19 mouse cellular contexts compared by ENCODE assay signal in the genomic region with DNA sequence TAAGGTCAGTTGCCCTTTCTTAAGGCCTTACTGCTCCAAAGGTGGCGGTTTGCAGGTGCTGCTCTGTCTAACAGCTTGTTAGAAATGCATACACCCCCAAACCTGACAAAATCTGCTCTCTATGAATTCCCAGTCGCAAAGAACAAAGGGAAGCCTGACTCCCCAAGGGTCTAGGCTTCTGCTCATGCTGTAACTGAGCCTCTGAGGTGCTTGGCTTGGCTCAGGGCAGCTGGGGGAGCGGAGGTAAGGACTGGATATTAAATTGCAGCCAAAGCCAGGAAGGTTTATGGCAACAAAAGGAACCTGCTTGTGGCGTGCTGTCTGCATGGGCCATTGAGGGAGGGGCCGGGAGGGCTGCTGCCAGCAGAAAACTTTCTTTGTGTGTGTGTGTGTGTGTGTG. TPM values are rescaled to one million over a fixed set of nuclear protein-coding genes. Genes with fewer than 3 reads are reported as not detected.
DNase-seq lines count a peak whose midpoint lies in the region; ATAC-seq and TF ChIP-seq lines count a peak whose summit lies in the region.
"Had no signal": no experiment of that assay in that cellular context is flagged by ENCODE, and none has a peak within 500 bp of the region (broad histone marks: within the 10 kb centered on the region; RNA-seq: fewer than 3 reads in every experiment).

No protein-coding gene starts in this region.

- DNase-seq in hindbrain, embryonic 10.5 days (ENCODE audit: low spot score): no peak
- no peak for DNase-seq in ES-E14 (ENCODE audit: low read depth, low spot score)
- DNase-seq in embryonic facial prominence, embryonic 14.5 days (ENCODE audit: low spot score): peak; percentile 77
- DNase-seq in liver, embryonic 14.5 days (ENCODE audit: low read depth in 3 of 3, low spot score in 3 of 3): no peak
- no peak for DNase-seq in lung, postnatal 36 days
- no peak for DNase-seq in right cerebral cortex, postnatal 25 days
- DNase-seq: adrenal gland, postnatal 36 days; B cell, adult 2 months; cerebellum, adult 9-10 months; gastrocnemius, postnatal 10 days; heart, postnatal 10 days; kidney, postnatal 36 days; lung, adult 18-20 months; thymus, postnatal 4 days had no signal

- peak overlapping the region; percentile 0; the same call in 1 of the 2 replicates for H3K27ac ChIP-seq in hindbrain, embryonic 10.5 days
- H3K27ac ChIP-seq in hindbrain, embryonic 13.5 days: no peak overlapping the region
- no peak overlapping the region for H3K27ac ChIP-seq in ES-E14 (ENCODE audit: insufficient read depth, low read depth, low read length, poor library complexity, severe bottlenecking)
- no peak overlapping the region for H3K27ac ChIP-seq in embryonic facial prominence, embryonic 14.5 days (replicated peaks; ENCODE audit: low read depth, low read length)
- H3K27ac ChIP-seq in liver, embryonic 14.5 days: peak overlapping the region; percentile 61
- H3K27ac ChIP-seq: hindbrain, embryonic 15.5 days; midbrain, embryonic 12.5 days had no signal

- WGBS in hindbrain, embryonic 10.5 days: 49% methylated on average over 5 of the region's 5 CpGs
- 53% methylated on average over 5 of the region's 5 CpGs for WGBS in hindbrain, embryonic 13.5 days
- 42% methylated on average over 5 of the region's 5 CpGs for WGBS in embryonic facial prominence, embryonic 14.5 days
- WGBS in liver, embryonic 14.5 days (ENCODE audit: insufficient replicate concordance): 51% methylated on average over 5 of the region's 5 CpGs

- ATAC-seq in hindbrain, embryonic 13.5 days (ENCODE audit: low FRiP score): no peak
- peak; percentile 34; the same call in 1 of the 2 replicates for ATAC-seq in embryonic facial prominence, embryonic 14.5 days (ENCODE audit: low read depth)
- no peak for ATAC-seq in liver, embryonic 14.5 days (ENCODE audit: insufficient read depth)
- ATAC-seq: intestine, embryonic 16.5 days had no signal

- no peaks in the 10 kb centered on the region for H3K27me3 ChIP-seq in hindbrain, embryonic 10.5 days (ENCODE audit: insufficient read depth, poor library complexity, severe bottlenecking)
- H3K27me3 ChIP-seq in hindbrain, embryonic 13.5 days: no peaks in the 10 kb centered on the region
- H3K27me3 ChIP-seq in embryonic facial prominence, embryonic 14.5 days (replicated peaks; ENCODE audit: control insufficient read depth, insufficient read depth, low read length): no peaks in the 10 kb centered on the region
- no peaks in the 10 kb centered on the region for H3K27me3 ChIP-seq in liver, embryonic 14.5 days (ENCODE audit: control insufficient read depth, insufficient read depth, low read length)
- H3K27me3 ChIP-seq: hindbrain, embryonic 15.5 days; midbrain, embryonic 12.5 days had no signal

- H3K36me3 ChIP-seq in hindbrain, embryonic 10.5 days: no peaks in the 10 kb centered on the region
- no peaks in the 10 kb centered on the region for H3K36me3 ChIP-seq in hindbrain, embryonic 13.5 days
- H3K36me3 ChIP-seq in ES-E14 (ENCODE audit: control insufficient read depth, insufficient read depth, low read length, poor library complexity, severe bottlenecking): no peaks in the 10 kb centered on the region
- no peaks in the 10 kb centered on the region for H3K36me3 ChIP-seq in embryonic facial prominence, embryonic 14.5 days (ENCODE audit: control insufficient read depth, insufficient read depth, low read length)
- H3K36me3 ChIP-seq in liver, embryonic 14.5 days (replicated peaks; ENCODE audit: control insufficient read depth, insufficient read depth, low read depth): no peaks in the 10 kb centered on the region
- H3K36me3 ChIP-seq: hindbrain, embryonic 15.5 days; midbrain, embryonic 12.5 days had no signal

- no peak overlapping the region for H3K4me3 ChIP-seq in hindbrain, embryonic 10.5 days
- H3K4me3 ChIP-seq in hindbrain, embryonic 13.5 days: no peak overlapping the region
- no peak overlapping the region for H3K4me3 ChIP-seq in ES-E14 (ENCODE audit: insufficient read depth in 1 of 2, low read depth in 1 of 2, low read length in 2 of 2, poor library complexity in 1 of 2, severe bottlenecking in 1 of 2)
- H3K4me3 ChIP-seq in embryonic facial prominence, embryonic 14.5 days (ENCODE audit: low read depth, low read length): no peak overlapping the region
- no peak overlapping the region for H3K4me3 ChIP-seq in liver, embryonic 14.5 days (ENCODE audit: insufficient read depth in 1 of 2, low read depth in 2 of 2, low read length in 2 of 2)
- H3K4me3 ChIP-seq: erythroblast, embryonic 14.5 days; hindbrain, embryonic 15.5 days; midbrain, embryonic 12.5 days had no signal

- TF ChIP-seq CTCF in liver, embryonic 14.5 days (IDR thresholded peaks at IDR 0.05; ENCODE audit: low read depth): no peak

- in situ Hi-C loops in ES-E14 (cut with MboI; ENCODE audit: low sequenced_read_pairs in 2 of 2, unreplicated experiment in 2 of 2): no loop called here

- H3K4me2 ChIP-seq in hindbrain, embryonic 13.5 days: no peak overlapping the region
- H3K4me2 ChIP-seq in embryonic facial prominence, embryonic 14.5 days (ENCODE audit: low read depth, low read length): no peak overlapping the region
- H3K4me2 ChIP-seq in liver, embryonic 14.5 days (ENCODE audit: low read depth): no peak overlapping the region
- H3K4me2 ChIP-seq: hindbrain, embryonic 15.5 days; midbrain, embryonic 12.5 days had no signal

- no peak overlapping the region for H3K9ac ChIP-seq in hindbrain, embryonic 13.5 days
- H3K9ac ChIP-seq in ES-E14 (ENCODE audit: insufficient read depth, low read depth, low read length, poor library complexity, severe bottlenecking): peak overlapping the region; percentile 47
- no peak overlapping the region for H3K9ac ChIP-seq in embryonic facial prominence, embryonic 14.5 days (ENCODE audit: low read depth, low read length)
- H3K9ac ChIP-seq in liver, embryonic 14.5 days (replicated peaks): 0 out of 2 replicates have a peak overlapping the region, but pooled peaks have one; percentile 13
- H3K9ac ChIP-seq: hindbrain, embryonic 15.5 days; midbrain, embryonic 12.5 days had no signal

- TF ChIP-seq EP300 in liver, embryonic 14.5 days (IDR thresholded peaks at IDR 0.05; ENCODE audit: low read depth): no peak

- no peaks in the 10 kb centered on the region for H3K9me3 ChIP-seq in hindbrain, embryonic 10.5 days
- H3K9me3 ChIP-seq in hindbrain, embryonic 13.5 days: no peaks in the 10 kb centered on the region
- H3K9me3 ChIP-seq in ES-E14 (ENCODE audit: control insufficient read depth, insufficient read depth, low read depth, low read length): no peaks in the 10 kb centered on the region
- no peaks in the 10 kb centered on the region for H3K9me3 ChIP-seq in embryonic facial prominence, embryonic 14.5 days (ENCODE audit: control insufficient read depth, low read length)
- no peaks in the 10 kb centered on the region for H3K9me3 ChIP-seq in liver, embryonic 14.5 days (ENCODE audit: control insufficient read depth, low read length)
- H3K9me3 ChIP-seq: hindbrain, embryonic 15.5 days; midbrain, embryonic 12.5 days had no signal

- H3K4me1 ChIP-seq in hindbrain, embryonic 10.5 days (replicated peaks): peaks cover 28% of the 10 kb centered on the region
- H3K4me1 ChIP-seq in hindbrain, embryonic 13.5 days (replicated peaks): peaks cover 18% of the 10 kb centered on the region
- peaks cover 3 to 4% of the 10 kb centered on the region in 2 experiments; a peak in 2 of 4 replicates for H3K4me1 ChIP-seq in ES-E14 (ENCODE audit: control insufficient read depth in 2 of 2, insufficient read depth in 2 of 2, low read length in 2 of 2, poor library complexity in 1 of 2)
- H3K4me1 ChIP-seq in embryonic facial prominence, embryonic 14.5 days (ENCODE audit: control insufficient read depth, insufficient read depth, low read length): peaks cover 11% of the 10 kb centered on the region
- peaks cover 40 to 50% of the 10 kb centered on the region in 2 experiments for H3K4me1 ChIP-seq in liver, embryonic 14.5 days (replicated peaks; ENCODE audit: control insufficient read depth in 2 of 2, insufficient read depth in 2 of 2, low read length in 1 of 2)

RNA-seq across cellular contexts. Expression of a gene that starts 2.3 kb away (rescaled TPM):
- polyA plus RNA-seq in hindbrain, embryonic 10.5 days (2016; fragmentation: Nextera tagmentation; extraction: Ambion mirVana): 229 TPM in 2 replicates
- 139 and 155 TPM in 2 replicates for polyA plus RNA-seq in hindbrain, embryonic 13.5 days (2015; fragmentation: Nextera tagmentation; extraction: Ambion mirVana)
- total RNA-seq in ES-E14 (2012; rRNA removed): 296 and 312 TPM in 2 replicates
- 205 and 217 TPM in 2 replicates for polyA plus RNA-seq in embryonic facial prominence, embryonic 14.5 days (2014; fragmentation: Nextera tagmentation; extraction: Ambion mirVana)
- polyA plus RNA-seq in liver, embryonic 14.5 days (2012; rRNA removed): 108 and 167 TPM in 2 replicates
- 204 and 256 TPM in 2 replicates for polyA plus RNA-seq in liver, embryonic 14.5 days (2014; fragmentation: Nextera tagmentation; extraction: Ambion mirVana)

RNA-seq across cellular contexts. Expression of a gene that starts 15.5 kb away (rescaled TPM):
- polyA plus RNA-seq in hindbrain, embryonic 10.5 days (2016; fragmentation: Nextera tagmentation; extraction: Ambion mirVana): 74.7 and 76.1 TPM in 2 replicates
- polyA plus RNA-seq in hindbrain, embryonic 13.5 days (2015; fragmentation: Nextera tagmentation; extraction: Ambion mirVana): 63.9 and 70.1 TPM in 2 replicates
- 154 and 162 TPM in 2 replicates for total RNA-seq in ES-E14 (2012; rRNA removed)
- polyA plus RNA-seq in embryonic facial prominence, embryonic 14.5 days (2014; fragmentation: Nextera tagmentation; extraction: Ambion mirVana): 64.8 and 66.6 TPM in 2 replicates
- 43.9 and 50.1 TPM in 2 replicates for polyA plus RNA-seq in liver, embryonic 14.5 days (2012; rRNA removed)
- polyA plus RNA-seq in liver, embryonic 14.5 days (2014; fragmentation: Nextera tagmentation; extraction: Ambion mirVana): 37.9 and 43.4 TPM in 2 replicates

RNA-seq across cellular contexts. Expression of a gene that starts 18.4 kb away (rescaled TPM):
- 18.7 and 19.1 TPM in 2 replicates for polyA plus RNA-seq in hindbrain, embryonic 10.5 days (2016; fragmentation: Nextera tagmentation; extraction: Ambion mirVana)
- polyA plus RNA-seq in hindbrain, embryonic 13.5 days (2015; fragmentation: Nextera tagmentation; extraction: Ambion mirVana): 15.5 and 15.6 TPM in 2 replicates
- total RNA-seq in ES-E14 (2012; rRNA removed): 40.2 and 53.8 TPM in 2 replicates
- polyA plus RNA-seq in embryonic facial prominence, embryonic 14.5 days (2014; fragmentation: Nextera tagmentation; extraction: Ambion mirVana): 13.0 and 13.5 TPM in 2 replicates
- 14.8 and 15.4 TPM in 2 replicates for polyA plus RNA-seq in liver, embryonic 14.5 days (2012; rRNA removed)
- polyA plus RNA-seq in liver, embryonic 14.5 days (2014; fragmentation: Nextera tagmentation; extraction: Ambion mirVana): 5.0 and 6.7 TPM in 2 replicates

RNA-seq across cellular contexts. Expression of a gene that starts 26.3 kb away (rescaled TPM):
- 73.3 and 75.7 TPM in 2 replicates for polyA plus RNA-seq in hindbrain, embryonic 10.5 days (2016; fragmentation: Nextera tagmentation; extraction: Ambion mirVana)
- polyA plus RNA-seq in hindbrain, embryonic 13.5 days (2015; fragmentation: Nextera tagmentation; extraction: Ambion mirVana): 40.1 and 40.7 TPM in 2 replicates
- total RNA-seq in ES-E14 (2012; rRNA removed): 33.6 and 40.1 TPM in 2 replicates
- 20.9 and 22.9 TPM in 2 replicates for polyA plus RNA-seq in embryonic facial prominence, embryonic 14.5 days (2014; fragmentation: Nextera tagmentation; extraction: Ambion mirVana)
- polyA plus RNA-seq in liver, embryonic 14.5 days (2012; rRNA removed): 9.3 and 14.8 TPM in 2 replicates
- 9.7 and 11.0 TPM in 2 replicates for polyA plus RNA-seq in liver, embryonic 14.5 days (2014; fragmentation: Nextera tagmentation; extraction: Ambion mirVana)

RNA-seq across cellular contexts. Expression of a gene that starts 26.7 kb away (rescaled TPM):
- 18.9 and 20.9 TPM in 2 replicates for polyA plus RNA-seq in hindbrain, embryonic 10.5 days (2016; fragmentation: Nextera tagmentation; extraction: Ambion mirVana)
- 19.3 and 20.7 TPM in 2 replicates for polyA plus RNA-seq in hindbrain, embryonic 13.5 days (2015; fragmentation: Nextera tagmentation; extraction: Ambion mirVana)
- 22.0 and 25.5 TPM in 2 replicates for total RNA-seq in ES-E14 (2012; rRNA removed)
- polyA plus RNA-seq in embryonic facial prominence, embryonic 14.5 days (2014; fragmentation: Nextera tagmentation; extraction: Ambion mirVana): 12.8 and 13.3 TPM in 2 replicates
- 8.9 and 9.2 TPM in 2 replicates for polyA plus RNA-seq in liver, embryonic 14.5 days (2012; rRNA removed)
- polyA plus RNA-seq in liver, embryonic 14.5 days (2014; fragmentation: Nextera tagmentation; extraction: Ambion mirVana): 3.5 and 3.6 TPM in 2 replicates

Comparison
In these comparisons a context has a peak if more than half of its experiments do, and no peak if none do; other contexts are left out.
1. H3K27ac ChIP-seq: peak in hindbrain, embryonic 10.5 days (single experiment) and liver, embryonic 14.5 days (single experiment); none in hindbrain, embryonic 13.5 days (single experiment), ES-E14 (single experiment) and embryonic facial prominence, embryonic 14.5 days (single experiment).
2. H3K9ac ChIP-seq: peak in ES-E14 (single experiment) and liver, embryonic 14.5 days (single experiment); none in hindbrain, embryonic 13.5 days (single experiment) and embryonic facial prominence, embryonic 14.5 days (single experiment).